Mouse (Mus musculus) CH12.LX (cell line): ENCODE data around the gene Osgin1.

Source experiments
- CTCF ChIP-seq, 2 experiments: IDR thresholded peaks in 1 of 2; conservative IDR thresholded peaks in 1 of 2; 2 replicates each; pipeline ENCODE4 v1.5.1; 2011 to 2012; ENCODE audit warnings: low read depth in 2 of 2, low read length in 2 of 2, improper control_type of control experiment in 1 of 2, inconsistent platforms in 1 of 2, mild to moderate bottlenecking in 1 of 2, moderate library complexity in 1 of 2
- E2F4 ChIP-seq: IDR thresholded peaks from 2 replicates; pipeline ENCODE4 v1.6.1; 2011; ENCODE audit warnings: low read depth, low read length, improper control_type of control experiment; ENCODE audit not compliant: insufficient replicate concordance
- EP300 ChIP-seq: IDR thresholded peaks from 2 replicates; pipeline ENCODE4 v1.6.1; 2011; ENCODE audit warnings: low read length, improper control_type of control experiment
- MAX ChIP-seq: IDR thresholded peaks from 2 replicates; pipeline ENCODE4 v1.6.1; 2011; ENCODE audit warnings: low read length, improper control_type of control experiment
- MAZ ChIP-seq: IDR thresholded peaks from 2 replicates; pipeline ENCODE4 v1.6.1; 2012; ENCODE audit warnings: low read depth, mild to moderate bottlenecking, inconsistent platforms, low read length, improper control_type of control experiment, moderate library complexity
- MYC ChIP-seq: IDR thresholded peaks from 2 replicates; pipeline ENCODE4 v1.6.1; 2011; ENCODE audit warnings: low read depth, mild to moderate bottlenecking, improper control_type of control experiment, low read length
- NELFE ChIP-seq: IDR thresholded peaks from 2 replicates; pipeline ENCODE4 v1.6.1; 2011; ENCODE audit warnings: low read depth, low read length, improper control_type of control experiment
- NRF1 ChIP-seq: IDR thresholded peaks from 2 replicates; pipeline ENCODE4 v1.6.1; 2014; ENCODE audit warnings: low read depth, mild to moderate bottlenecking, inconsistent platforms, low read length, improper control_type of control experiment, moderate library complexity
- POLR2A ChIP-seq: IDR thresholded peaks from 2 replicates; pipeline ENCODE4 v1.6.1; 2011; ENCODE audit warnings: low read depth, mild to moderate bottlenecking, improper control_type of control experiment, low read length
- POLR2AphosphoS2 ChIP-seq: IDR thresholded peaks from 2 replicates; pipeline ENCODE4 v1.6.1; 2011; ENCODE audit warnings: low read depth, low read length, improper control_type of control experiment
- RAD21 ChIP-seq: IDR thresholded peaks from 2 replicates; pipeline ENCODE4 v1.6.1; 2011; ENCODE audit warnings: low read depth, mild to moderate bottlenecking, low read length, improper control_type of control experiment, moderate library complexity
- SIN3A ChIP-seq: IDR thresholded peaks from 2 replicates; pipeline ENCODE4 v1.6.1; 2012; ENCODE audit warnings: low read length, improper control_type of control experiment, inconsistent platforms
- ZNF384 ChIP-seq: IDR thresholded peaks from 2 replicates; pipeline ENCODE4 v1.6.1; 2012; ENCODE audit warnings: low read depth, low read length, improper control_type of control experiment, inconsistent platforms

DNA sequence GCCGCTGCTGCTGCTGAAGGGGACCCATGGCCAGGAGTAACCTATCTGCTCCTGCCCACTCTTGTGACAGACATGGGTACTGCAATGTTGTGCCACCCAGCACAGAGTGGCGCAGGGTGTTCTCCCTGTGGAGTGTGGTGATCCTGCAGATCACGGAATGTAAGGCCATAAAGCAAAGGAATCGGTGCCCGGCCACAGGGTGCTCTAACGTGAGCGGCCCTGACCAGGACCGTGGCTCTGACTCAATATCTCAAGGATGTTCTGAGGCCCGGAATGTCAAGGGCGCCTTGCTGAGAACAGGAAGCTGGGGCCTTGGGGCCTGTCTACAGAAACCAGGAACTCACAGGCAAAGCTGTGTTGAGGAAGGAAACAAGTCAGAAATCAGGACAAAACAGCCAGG is 8.4 kb upstream of the Osgin1 start:
- TF ChIP-seq SIN3A (no peak), POLR2A (no peak), CTCF (conservative IDR thresholded peaks at IDR 0.05 in 1 of 2, IDR thresholded peaks at IDR 0.05 in 1 of 2; ENCODE audit: low read depth in 2 of 2, low read length in 2 of 2) (peak in 1 of 2 experiments; percentile 14; a peak in 2 of 4 replicates), MYC (no peak), NRF1 (no peak), NELFE (no peak), MAZ (no peak), E2F4 (no peak), ZNF384 (no peak), RAD21 (no peak), POLR2AphosphoS2 (no peak), EP300 (no peak), MAX (no peak)
